Mouse (Mus musculus) myocyte (in vitro differentiated cells): Measurements from ENCODE around the gene Gatc.
A peak's percentile ranks its signal among the peaks of the same experiment; 100 is the strongest.

Experiments
- E2F4 ChIP-seq: IDR thresholded peaks from one replicate; pipeline ENCODE4 v1.6.1; 2011; ENCODE audit warnings: mild to moderate bottlenecking, control low read depth, moderate library complexity; ENCODE audit not compliant: insufficient read depth
- MAX ChIP-seq: IDR thresholded peaks from one replicate; pipeline ENCODE4 v1.6.1; 2011; ENCODE audit warnings: low read depth, mild to moderate bottlenecking, control low read depth
- MYOG ChIP-seq, 3 experiments: IDR thresholded peaks; one replicate each; pipeline ENCODE4 v1.6.1; 2011; ENCODE audit warnings: control low read depth in 2 of 3, low read depth in 2 of 3, mild to moderate bottlenecking in 2 of 3; ENCODE audit not compliant: insufficient read length in 2 of 3, control insufficient read depth in 1 of 3, insufficient read depth in 1 of 3
- POLR2A ChIP-seq: IDR thresholded peaks from one replicate; pipeline ENCODE4 v1.6.1; 2011; ENCODE audit warnings: low read depth, mild to moderate bottlenecking, control low read depth, moderate library complexity; ENCODE audit not compliant: insufficient read length
- POLR2AphosphoS2 ChIP-seq: IDR thresholded peaks from one replicate; pipeline ENCODE4 v1.6.1; 2011; ENCODE audit warnings: low read depth, control low read depth; ENCODE audit not compliant: insufficient read length
- SRF ChIP-seq: IDR thresholded peaks from one replicate; pipeline ENCODE4 v1.6.1; 2011; ENCODE audit warnings: low read depth; ENCODE audit not compliant: control insufficient read depth, insufficient read length
- USF1 ChIP-seq: IDR thresholded peaks from one replicate; pipeline ENCODE4 v1.6.1; 2011; ENCODE audit warnings: low read depth, mild to moderate bottlenecking, control low read depth, moderate library complexity

- no peak for TF ChIP-seq POLR2A
- TF ChIP-seq POLR2AphosphoS2, result peak; percentile 9
- TF ChIP-seq USF1, result no peak
- no peak for TF ChIP-seq SRF
- no peak for TF ChIP-seq MYOG (IDR thresholded peaks at IDR 0.05; ENCODE audit: control insufficient read depth in 1 of 3, insufficient read depth in 1 of 3, insufficient read length in 2 of 3, low read depth in 2 of 3)
- TF ChIP-seq E2F4, result no peak
- TF ChIP-seq MAX, result no peak
Measured at GRCm38 (mm10) chr5:115300035-115300744, 40.8 kb downstream of the Gatc start.
